Mouse (Mus musculus) layer of hippocampus, adult 9-11 months (tissue): Measurements from ENCODE around the gene Polr2g.

Experiments
- DNase-seq: peaks from one replicate; pipeline ENCODE4 v3.0.0; 2022

The Polr2g gene

DNA sequence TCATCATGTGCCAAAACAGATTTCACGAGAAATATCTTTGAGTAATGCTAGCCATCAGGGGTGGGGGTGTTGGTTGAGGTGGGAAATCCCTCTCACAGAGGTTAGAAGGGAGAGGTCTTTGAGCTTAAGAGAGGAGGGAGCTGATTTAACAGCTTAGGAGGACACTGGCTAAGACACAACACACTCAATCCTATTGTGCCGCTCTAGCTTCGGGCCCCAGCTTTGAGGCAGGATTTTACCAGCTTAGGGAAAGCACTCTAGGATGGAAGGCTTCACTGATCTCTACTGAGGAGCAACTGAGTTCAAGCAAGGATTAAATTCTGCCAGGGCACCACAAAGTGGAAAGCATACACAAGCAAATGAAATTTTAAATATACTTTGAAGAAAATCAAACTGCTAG, 18.6 kb upstream of the Polr2g start:
- no peak for DNase-seq

DNA sequence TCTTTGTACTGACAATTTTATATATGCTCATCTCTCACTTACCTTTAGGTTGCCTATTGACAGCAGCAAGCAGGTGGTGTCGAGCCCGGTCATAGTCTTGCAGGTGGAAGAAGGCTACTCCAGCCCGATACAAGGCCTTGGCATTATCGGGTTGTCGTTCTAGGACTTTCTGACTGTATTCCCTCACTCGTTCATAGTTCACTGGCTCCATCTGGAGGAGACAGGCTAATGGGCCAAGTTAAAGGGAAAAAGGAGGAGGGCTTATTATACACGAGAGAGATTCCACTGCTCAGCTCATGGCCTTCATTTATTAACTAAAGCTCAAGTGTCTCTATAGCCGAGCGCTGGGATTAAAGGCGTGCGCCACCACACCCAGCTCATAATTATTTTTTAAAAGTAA, 17.4 kb upstream of the Polr2g start:
- DNase-seq, result no peak

GRCm38 (mm10) chr19:8806810-8807209, 8.4 kb upstream of the Polr2g start:
- DNase-seq, result no peak

GRCm38 (mm10) chr19:8803879-8804660, 5.7 kb upstream of the Polr2g start:
- no peak for DNase-seq

- no peak for DNase-seq
Measured at GRCm38 (mm10) chr19:8803204-8803780, 4.9 kb upstream of the Polr2g start.

GRCm38 (mm10) chr19:8802130-8802821, 3.9 kb upstream of the Polr2g start, which contains the start of gene Zbtb3:
Zbtb3 (plus strand) TSS chr19:8802555.
- peak; percentile 99 for DNase-seq

GRCm38 (mm10) chr19:8798947-8799315, 554 bp upstream of the Polr2g start:
- DNase-seq, result no peak

DNA sequence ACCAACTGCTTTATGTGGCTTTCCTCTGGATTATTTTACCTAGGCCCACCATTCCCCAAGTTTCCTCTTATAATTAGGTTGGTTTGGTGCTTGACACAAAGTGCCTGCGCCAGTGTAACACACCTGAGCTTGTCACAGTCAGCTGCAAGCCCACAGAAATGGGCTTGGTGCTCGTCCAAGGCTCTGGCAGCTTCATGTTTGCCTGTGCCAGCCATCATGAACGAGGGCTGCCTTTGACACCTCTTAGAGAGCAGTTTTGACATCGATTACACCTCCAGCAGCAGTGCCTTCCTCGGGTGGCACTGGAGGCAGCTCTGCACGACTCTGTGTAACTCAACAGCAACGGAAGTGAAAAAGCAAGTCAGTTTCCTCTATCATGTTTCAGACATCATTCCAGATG, 8.2 kb downstream of the Polr2g start:
- DNase-seq, result no peak

DNA sequence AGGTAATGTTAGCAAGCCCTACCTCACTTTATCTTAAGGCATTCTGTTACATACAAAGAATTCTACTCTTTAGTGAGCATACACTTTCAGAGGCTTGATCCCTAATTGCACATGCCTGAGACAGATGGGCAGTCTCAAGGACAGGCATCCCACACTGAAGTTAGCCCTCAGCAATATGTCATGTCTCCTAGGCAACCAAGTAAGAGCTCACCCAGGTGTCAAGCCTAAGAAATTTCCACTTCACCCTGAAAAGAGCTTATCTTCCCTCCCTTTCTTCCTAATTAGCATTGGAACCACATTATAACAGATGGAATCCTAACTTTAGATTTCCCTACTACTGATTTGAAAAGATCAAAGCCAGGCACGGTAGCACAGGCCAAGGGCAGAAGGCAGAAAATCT, 9.2 kb downstream of the Polr2g start:
- peak; percentile 57 for DNase-seq

DNA sequence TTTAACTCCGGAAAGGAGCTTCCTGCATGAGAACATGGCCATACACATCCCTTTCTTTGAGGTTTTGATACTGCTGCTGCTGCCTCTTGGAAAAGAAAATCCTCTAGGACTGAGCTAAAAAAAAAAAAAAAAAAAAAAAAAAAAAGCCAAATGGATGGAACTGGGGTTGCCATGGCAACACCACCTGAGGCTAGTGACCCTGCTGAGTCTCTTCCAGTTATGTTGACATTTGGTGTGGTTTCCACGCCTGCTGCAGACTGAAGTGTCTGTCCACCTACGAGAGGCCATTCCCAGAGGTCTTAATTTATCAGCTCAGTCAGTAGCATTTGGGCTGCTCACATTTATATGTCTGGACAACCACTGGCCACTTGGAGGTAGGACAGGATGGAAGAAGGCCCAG, 9.9 kb downstream of the Polr2g start:
- no peak for DNase-seq

- peak; percentile 96 for DNase-seq
Measured at GRCm38 (mm10) chr19:8786008-8786781, 12.2 kb downstream of the Polr2g start, which contains the start of gene Taf6l. Taf6l (minus strand) TSS chr19:8786417.

DNA sequence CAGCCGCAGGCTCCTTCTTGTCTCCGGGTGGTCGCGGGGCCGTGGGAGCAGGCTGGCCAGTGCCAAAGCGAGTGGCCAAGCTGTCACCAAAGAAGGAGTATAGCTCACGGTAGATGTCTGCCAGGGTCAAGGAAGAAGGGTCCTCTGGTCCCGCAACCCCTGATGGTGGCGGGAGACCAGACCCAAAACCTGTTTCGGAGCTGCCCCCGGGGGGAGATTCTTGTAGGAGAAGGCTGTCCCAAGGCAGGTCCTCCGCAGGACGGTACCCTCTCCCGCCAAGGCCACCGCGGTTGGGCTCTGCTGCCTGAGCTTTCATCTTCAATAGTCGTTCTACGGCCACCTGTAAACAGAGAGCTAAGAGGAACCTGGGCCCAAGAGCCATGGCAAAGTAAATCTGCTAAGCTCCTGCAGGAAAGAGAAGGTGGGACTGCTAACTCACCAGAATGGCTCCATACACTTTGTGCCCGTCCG, 23.4 kb downstream of the Polr2g start:
- DNase-seq, result no peak

DNA sequence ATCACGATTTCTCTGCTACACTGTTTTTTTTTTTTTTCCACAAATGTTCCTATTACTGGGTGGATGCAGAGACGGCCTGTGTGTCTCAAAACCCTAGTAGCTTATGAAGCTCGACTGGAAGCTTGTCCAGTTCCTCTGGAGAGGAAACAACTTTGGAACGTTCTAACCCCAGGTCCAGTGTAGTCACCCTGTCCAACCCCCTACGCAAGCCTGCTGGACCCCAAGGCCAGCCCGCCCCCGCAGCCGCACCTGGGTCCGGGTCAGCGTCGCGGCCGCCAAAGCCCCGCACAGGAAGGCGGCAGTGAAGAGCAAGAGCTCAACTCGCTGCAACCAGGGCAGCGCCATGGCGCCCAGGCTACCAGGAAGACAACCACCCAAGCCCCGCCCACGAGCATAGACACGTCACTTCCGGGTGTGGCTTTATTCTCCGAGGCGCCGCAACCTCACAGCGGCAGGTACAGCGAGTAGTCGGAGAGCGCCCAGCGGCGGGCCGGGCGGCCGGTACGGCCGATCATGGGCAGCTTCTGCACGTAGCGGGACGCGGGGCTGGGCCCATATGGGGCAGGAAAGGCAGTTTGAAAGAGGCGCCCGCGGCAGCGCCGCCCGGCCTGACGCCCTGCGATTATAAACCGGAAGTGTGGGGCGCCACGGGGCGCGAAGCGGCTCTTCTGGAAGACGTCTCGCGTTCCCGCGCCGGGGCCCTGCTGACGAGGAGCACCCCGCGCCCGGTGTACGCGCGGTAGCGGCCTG, 24.1 kb downstream of the Polr2g start, which contains the start of gene Tmem179b:
TSS of gene Tmem179b (minus strand) at position 382 of the 750 bp plus-strand sequence.
- DNase-seq, result peak; percentile 96

- DNase-seq, result no peak
Measured at GRCm38 (mm10) chr19:8773409-8773808, 25.0 kb downstream of the Polr2g start.

DNA sequence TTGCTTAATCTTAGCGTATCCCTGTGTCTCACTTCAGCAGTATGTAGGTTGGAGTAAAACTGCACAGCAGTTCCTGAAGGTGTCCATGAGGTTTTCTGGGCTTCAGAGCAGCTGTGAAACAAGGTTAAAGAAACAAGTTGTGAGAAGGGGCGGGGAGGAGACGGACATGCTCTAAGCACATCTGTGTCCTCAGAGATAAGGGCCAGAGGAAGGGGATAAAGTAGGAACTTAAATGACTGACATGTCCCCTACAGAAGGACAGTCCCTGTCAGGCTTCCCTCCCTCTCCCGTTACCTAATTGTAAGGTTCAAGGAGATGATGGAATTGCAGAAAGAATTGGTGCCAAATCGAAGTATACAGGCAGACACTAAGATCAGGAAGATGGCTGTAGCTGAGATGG, 25.4 kb downstream of the Polr2g start:
- DNase-seq, result no peak

DNA sequence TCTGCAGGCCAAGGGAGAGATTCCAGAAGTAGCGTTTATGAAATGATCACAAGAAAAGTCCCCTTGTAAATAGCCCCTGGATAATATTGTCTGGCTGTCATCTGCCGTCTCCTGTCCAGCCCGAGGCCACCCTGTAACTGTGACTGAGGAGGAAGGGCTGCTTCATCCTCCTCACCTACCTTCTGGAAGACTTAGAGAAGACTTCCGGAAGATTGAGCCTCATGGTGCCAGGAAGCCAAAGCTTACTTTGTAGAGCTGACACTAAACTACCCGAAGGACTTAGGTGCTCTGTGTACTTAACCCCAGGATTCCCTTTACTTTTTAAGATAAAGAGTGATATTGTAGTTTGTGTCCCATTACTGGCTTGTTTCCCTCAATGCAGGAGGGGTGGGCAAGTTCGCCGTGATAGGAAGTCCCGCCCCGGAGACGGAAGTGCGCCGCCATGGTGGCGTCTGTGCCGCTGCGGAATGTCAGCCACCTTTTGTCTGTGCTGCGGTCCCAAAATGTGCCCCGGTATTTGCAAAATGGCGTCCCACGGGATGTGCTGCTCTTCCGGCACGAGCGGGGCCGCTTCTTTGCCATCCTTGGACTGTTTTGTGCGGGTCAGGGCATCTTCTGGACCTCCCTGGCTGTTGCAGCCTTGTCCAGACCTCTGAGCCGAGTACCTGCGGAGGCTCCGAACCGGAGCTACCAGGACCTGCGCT, 27.7 kb downstream of the Polr2g start, which contains the start of gene Tmem223:
TSS of gene Tmem223 (plus strand) at position 430 of the 704 bp plus-strand sequence.
- DNase-seq, result peak; percentile 82

DNA sequence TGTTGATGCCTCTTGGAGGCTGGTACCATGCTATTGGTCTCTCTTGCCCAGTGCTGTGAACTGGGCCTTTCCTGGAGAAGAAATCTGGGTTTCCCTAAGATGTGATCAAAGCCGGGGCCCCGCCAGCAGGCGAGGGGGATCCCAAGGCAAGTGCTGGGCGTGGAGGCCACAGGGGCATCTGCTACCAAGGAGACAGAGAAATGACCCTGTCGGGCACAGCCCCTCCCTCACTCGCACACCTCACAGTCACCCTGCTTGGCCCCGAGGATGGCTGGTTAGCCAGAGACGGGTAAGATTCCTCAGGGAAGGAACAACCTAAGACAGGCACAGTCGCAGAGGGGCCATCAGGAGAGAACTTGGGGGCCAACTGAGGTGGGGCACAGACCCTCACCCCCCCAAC, 32.8 kb downstream of the Polr2g start:
- no peak for DNase-seq

DNA sequence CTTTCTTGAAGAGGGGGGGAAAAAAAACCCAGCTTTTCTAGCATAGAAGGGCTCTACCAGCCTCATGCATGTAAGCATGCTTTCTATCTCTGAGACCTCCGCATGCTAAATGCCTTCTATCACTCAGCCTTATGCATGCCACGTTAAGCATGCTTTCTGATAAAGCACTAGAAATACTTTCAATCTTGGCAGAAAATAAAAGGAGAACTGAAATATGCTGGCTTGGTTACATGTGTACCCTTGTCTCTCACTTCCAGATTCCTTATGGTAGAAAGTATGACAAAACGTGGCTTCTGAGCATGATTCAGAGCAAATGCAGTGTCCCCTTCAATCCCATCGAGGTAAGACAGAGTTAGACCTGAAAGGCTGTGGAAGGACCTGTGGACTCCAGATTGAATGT, 35.1 kb downstream of the Polr2g start:
- no peak for DNase-seq

DNA sequence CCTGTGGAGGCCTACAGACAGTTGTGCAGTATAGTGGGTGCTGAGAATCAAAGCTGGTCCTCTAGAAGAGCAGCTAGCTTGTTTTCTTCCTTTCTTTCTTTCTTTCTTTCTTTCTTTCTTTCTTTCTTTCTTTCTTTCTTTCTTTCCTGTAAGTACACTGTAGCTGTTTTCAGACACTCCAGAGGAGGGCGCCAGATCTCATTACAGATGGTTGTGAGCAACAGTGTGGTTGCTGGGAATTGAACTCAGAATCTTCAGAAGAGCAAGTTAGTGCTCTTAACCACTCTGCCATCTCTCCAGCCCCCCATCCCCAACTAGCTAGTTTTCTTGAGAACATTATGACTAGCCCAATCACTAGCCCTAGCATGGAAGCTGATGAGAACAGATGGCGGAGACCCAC, 37.6 kb downstream of the Polr2g start:
- no peak for DNase-seq

DNA sequence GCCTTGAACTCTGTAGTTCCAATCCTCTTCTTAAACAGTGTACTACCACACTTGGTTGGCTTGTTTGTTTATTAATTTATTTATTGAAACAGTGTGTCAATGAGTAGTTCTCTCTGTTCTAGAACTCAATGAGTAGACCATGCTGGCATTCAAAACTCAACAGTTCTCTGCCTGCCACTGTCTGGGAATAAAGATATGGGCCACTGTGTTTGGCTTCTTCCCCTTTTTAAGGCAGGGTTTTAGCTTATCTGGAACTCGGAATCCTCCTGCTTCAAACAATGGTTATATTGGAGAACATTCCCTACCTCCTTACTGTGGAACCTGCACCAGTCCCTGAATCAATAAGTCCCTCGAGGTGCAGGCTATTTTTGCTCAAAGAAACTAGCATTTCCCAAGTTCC, 39.5 kb downstream of the Polr2g start:
- DNase-seq, result no peak

DNA sequence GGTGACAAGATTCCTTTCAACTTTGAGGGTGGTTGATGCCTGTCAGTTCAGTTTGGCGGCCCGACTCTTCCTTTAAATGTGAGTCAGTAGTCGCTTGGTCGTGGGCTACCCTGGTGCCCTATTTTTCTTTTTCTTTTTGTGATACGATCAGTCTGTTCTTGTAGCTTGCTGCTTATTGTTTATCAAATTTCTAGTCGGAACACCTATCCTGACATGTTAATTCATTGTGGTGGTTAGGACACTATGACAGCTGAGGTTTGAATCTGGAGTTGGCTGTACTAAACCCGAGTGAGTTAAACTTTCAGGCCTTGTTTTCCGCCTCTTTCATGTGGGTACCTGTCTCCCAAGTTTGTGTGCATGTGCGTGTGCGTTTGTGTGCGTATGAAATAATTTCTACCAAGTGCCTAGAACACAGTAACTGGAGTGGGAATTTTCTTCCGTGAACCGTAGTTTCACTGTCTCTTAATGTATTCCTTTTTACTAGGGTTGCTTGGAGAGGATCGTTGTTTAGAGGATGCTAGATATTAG, 40.8 kb downstream of the Polr2g start:
- DNase-seq, result no peak
